9 mouse cellular contexts compared by ENCODE assay signal in genomic region chr10:80180288-80180687, GRCm38 (mm10). TPM values are rescaled to one million over a fixed set of nuclear protein-coding genes. Genes with fewer than 3 reads are reported as not detected.
DNase-seq lines count a peak whose midpoint lies in the region; ATAC-seq lines count a peak whose summit lies in the region.
"Had no signal": no experiment of that assay in that cellular context is flagged by ENCODE, and none has a peak within 500 bp of the region (broad histone marks: within the 10 kb centered on the region; RNA-seq: fewer than 3 reads in every experiment).

No protein-coding gene starts in this region.

- no peak for DNase-seq in kidney, postnatal 14 days
- DNase-seq in embryonic facial prominence, embryonic 11.5 days (ENCODE audit: low spot score), result no peak
- DNase-seq in midbrain, embryonic 14.5 days, result no peak
- no peak for DNase-seq in adrenal gland, postnatal 25 days
- no peak for DNase-seq in ovary, postnatal 14 days (ENCODE audit: low spot score)
- no peak for DNase-seq in layer of hippocampus, adult 9-11 months

- H3K4me3 ChIP-seq in kidney, embryonic 14.5 days (ENCODE audit: low read length), result peak overlapping the region; percentile 75
- H3K4me3 ChIP-seq in embryonic facial prominence, embryonic 11.5 days (ENCODE audit: low read depth, low read length), result peak overlapping the region; percentile 94
- peak overlapping the region; percentile 79 for H3K4me3 ChIP-seq in hindbrain, embryonic 12.5 days
- peak overlapping the region; percentile 75 for H3K4me3 ChIP-seq in midbrain, embryonic 14.5 days (replicated peaks; ENCODE audit: low read depth, low read length)

- 45% methylated on average over 6 of the region's 6 CpGs for WGBS in kidney, embryonic 14.5 days
- WGBS in embryonic facial prominence, embryonic 11.5 days, result 45% methylated on average over 6 of the region's 6 CpGs
- 50% methylated on average over 6 of the region's 6 CpGs for WGBS in hindbrain, embryonic 12.5 days
- WGBS in midbrain, embryonic 14.5 days, result 16% methylated on average over 6 of the region's 6 CpGs

- H3K4me1 ChIP-seq in kidney, embryonic 14.5 days (ENCODE audit: control insufficient read depth, insufficient read depth, low read length), result peaks cover 11% of the 10 kb centered on the region
- peaks cover 2% of the 10 kb centered on the region; the same call in 1 of the 2 replicates for H3K4me1 ChIP-seq in embryonic facial prominence, embryonic 11.5 days (ENCODE audit: control insufficient read depth, insufficient read depth, low read length)
- H3K4me1 ChIP-seq in hindbrain, embryonic 12.5 days, result peaks cover 43% of the 10 kb centered on the region
- H3K4me1 ChIP-seq in midbrain, embryonic 14.5 days (ENCODE audit: control insufficient read depth, insufficient read depth, low read length), result peaks cover 30% of the 10 kb centered on the region

- H3K27ac ChIP-seq in kidney, embryonic 14.5 days (ENCODE audit: low read depth, low read length), result no peak overlapping the region
- H3K27ac ChIP-seq in embryonic facial prominence, embryonic 11.5 days (replicated peaks; ENCODE audit: low read depth, low read length), result no peak overlapping the region
- 0 out of 2 replicates have a peak overlapping the region, but pooled peaks have one; percentile 17 for H3K27ac ChIP-seq in hindbrain, embryonic 12.5 days
- H3K27ac ChIP-seq in midbrain, embryonic 14.5 days (replicated peaks; ENCODE audit: low read depth, low read length), result peak overlapping the region; percentile 88

- peak overlapping the region; percentile 81 for H3K4me2 ChIP-seq in kidney, embryonic 14.5 days (replicated peaks; ENCODE audit: low read depth, low read length)
- peak overlapping the region; percentile 53 for H3K4me2 ChIP-seq in embryonic facial prominence, embryonic 11.5 days (ENCODE audit: low read depth, low read length)
- H3K4me2 ChIP-seq in hindbrain, embryonic 12.5 days (replicated peaks), result peak overlapping the region; percentile 90
- peak overlapping the region; percentile 68 for H3K4me2 ChIP-seq in midbrain, embryonic 14.5 days (ENCODE audit: low read length)

- ATAC-seq in kidney, embryonic 14.5 days (ENCODE audit: low FRiP score, low TSS enrichment), result no peak
- ATAC-seq in embryonic facial prominence, embryonic 11.5 days (replicated peaks; ENCODE audit: insufficient number of reproducible peaks, low FRiP score, low TSS enrichment, low read depth), result no peak
- ATAC-seq in hindbrain, embryonic 12.5 days (ENCODE audit: low FRiP score), result no peak
- ATAC-seq in midbrain, embryonic 14.5 days (ENCODE audit: low FRiP score, low TSS enrichment), result no peak

- no peaks in the 10 kb centered on the region for H3K9me3 ChIP-seq in kidney, embryonic 14.5 days (ENCODE audit: control insufficient read depth, low read length)
- H3K9me3 ChIP-seq in embryonic facial prominence, embryonic 11.5 days (replicated peaks; ENCODE audit: control insufficient read depth, low read length), result no peaks in the 10 kb centered on the region
- H3K9me3 ChIP-seq in hindbrain, embryonic 12.5 days (replicated peaks), result no peaks in the 10 kb centered on the region
- H3K9me3 ChIP-seq in midbrain, embryonic 14.5 days (ENCODE audit: control insufficient read depth, low read length), result no peaks in the 10 kb centered on the region

- peak overlapping the region; percentile 82 for H3K9ac ChIP-seq in kidney, embryonic 14.5 days (ENCODE audit: low read depth, low read length)
- peak overlapping the region; percentile 96 for H3K9ac ChIP-seq in embryonic facial prominence, embryonic 11.5 days (replicated peaks; ENCODE audit: low read length)
- peak overlapping the region; percentile 97 for H3K9ac ChIP-seq in hindbrain, embryonic 12.5 days
- peak overlapping the region; percentile 98 for H3K9ac ChIP-seq in midbrain, embryonic 14.5 days (replicated peaks; ENCODE audit: low read length)

- peaks cover 3% of the 10 kb centered on the region; the same call in 1 of the 2 replicates for H3K36me3 ChIP-seq in kidney, embryonic 14.5 days (ENCODE audit: control insufficient read depth, insufficient read depth, low read length)
- H3K36me3 ChIP-seq in embryonic facial prominence, embryonic 11.5 days (replicated peaks; ENCODE audit: control insufficient read depth, insufficient read depth, low read depth, low read length), result no peaks in the 10 kb centered on the region; the same call in 1 of the 2 replicates
- H3K36me3 ChIP-seq in hindbrain, embryonic 12.5 days, result peaks cover 19% of the 10 kb centered on the region
- H3K36me3 ChIP-seq in midbrain, embryonic 14.5 days (ENCODE audit: control insufficient read depth, insufficient read depth, low read length), result peaks cover 13% of the 10 kb centered on the region

- no peaks in the 10 kb centered on the region; the same call in 1 of the 2 replicates for H3K27me3 ChIP-seq in kidney, embryonic 14.5 days (ENCODE audit: control insufficient read depth, insufficient read depth, low read length)
- no peaks in the 10 kb centered on the region for H3K27me3 ChIP-seq in embryonic facial prominence, embryonic 11.5 days (ENCODE audit: control insufficient read depth, insufficient read depth, low read length)
- no peaks in the 10 kb centered on the region for H3K27me3 ChIP-seq in hindbrain, embryonic 12.5 days
- H3K27me3 ChIP-seq in midbrain, embryonic 14.5 days (ENCODE audit: control insufficient read depth, insufficient read depth, low read length), result no peaks in the 10 kb centered on the region
- H3K27me3 ChIP-seq: Patski had no signal

RNA-seq across cellular contexts. Expression of gene Efna2, which starts 1.0 kb away (rescaled TPM):
- 15.4 and 17.3 TPM in 2 replicates for polyA plus RNA-seq in kidney, embryonic 14.5 days (2014; fragmentation: Nextera tagmentation; extraction: Ambion mirVana)
- 34.6 and 42.3 TPM in 2 replicates for polyA plus RNA-seq in embryonic facial prominence, embryonic 11.5 days (2014; fragmentation: Nextera tagmentation; extraction: Ambion mirVana)
- 49.3 and 50.5 TPM in 2 replicates for polyA plus RNA-seq in hindbrain, embryonic 12.5 days (2016; fragmentation: Nextera tagmentation; extraction: Ambion mirVana)
- 41.9 and 50.1 TPM in 2 replicates for polyA plus RNA-seq in midbrain, embryonic 14.5 days (2014; fragmentation: Nextera tagmentation; extraction: Ambion mirVana)
- 2.7 and 5.2 TPM in 2 replicates for total RNA-seq in adrenal gland, postnatal 25 days (2021)

RNA-seq across cellular contexts. Expression of gene 1600002K03Rik, which starts 7.5 kb away (rescaled TPM):
- polyA plus RNA-seq in kidney, embryonic 14.5 days (2014; fragmentation: Nextera tagmentation; extraction: Ambion mirVana), result 10.3 and 12.1 TPM in 2 replicates
- 6.0 and 6.8 TPM in 2 replicates for polyA plus RNA-seq in embryonic facial prominence, embryonic 11.5 days (2014; fragmentation: Nextera tagmentation; extraction: Ambion mirVana)
- polyA plus RNA-seq in hindbrain, embryonic 12.5 days (2016; fragmentation: Nextera tagmentation; extraction: Ambion mirVana), result 12.0 and 13.3 TPM in 2 replicates
- 5.7 and 9.9 TPM in 2 replicates for polyA plus RNA-seq in midbrain, embryonic 14.5 days (2014; fragmentation: Nextera tagmentation; extraction: Ambion mirVana)
- 15.6 and 16.7 TPM in 2 replicates for total RNA-seq in adrenal gland, postnatal 25 days (2021)

RNA-seq across cellular contexts. Expression of gene Cirbp, which starts 14.5 kb away (rescaled TPM):
- polyA plus RNA-seq in kidney, embryonic 14.5 days (2014; fragmentation: Nextera tagmentation; extraction: Ambion mirVana), result 80.0 and 104 TPM in 2 replicates
- polyA plus RNA-seq in embryonic facial prominence, embryonic 11.5 days (2014; fragmentation: Nextera tagmentation; extraction: Ambion mirVana), result 74.0 and 77.8 TPM in 2 replicates
- polyA plus RNA-seq in hindbrain, embryonic 12.5 days (2016; fragmentation: Nextera tagmentation; extraction: Ambion mirVana), result 235 and 271 TPM in 2 replicates
- 295 and 421 TPM in 2 replicates for polyA plus RNA-seq in midbrain, embryonic 14.5 days (2014; fragmentation: Nextera tagmentation; extraction: Ambion mirVana)
- 49.9 and 142 TPM in 2 replicates for total RNA-seq in adrenal gland, postnatal 25 days (2021)

RNA-seq across cellular contexts. Expression of gene Midn, which starts 32.2 kb away (rescaled TPM):
- polyA plus RNA-seq in kidney, embryonic 14.5 days (2014; fragmentation: Nextera tagmentation; extraction: Ambion mirVana), result 42.3 and 46.2 TPM in 2 replicates
- 60.3 and 62.1 TPM in 2 replicates for polyA plus RNA-seq in embryonic facial prominence, embryonic 11.5 days (2014; fragmentation: Nextera tagmentation; extraction: Ambion mirVana)
- 42.1 and 54.5 TPM in 2 replicates for polyA plus RNA-seq in hindbrain, embryonic 12.5 days (2016; fragmentation: Nextera tagmentation; extraction: Ambion mirVana)
- polyA plus RNA-seq in midbrain, embryonic 14.5 days (2014; fragmentation: Nextera tagmentation; extraction: Ambion mirVana), result 62.6 and 65.6 TPM in 2 replicates
- 74.1 and 97.4 TPM in 2 replicates for total RNA-seq in adrenal gland, postnatal 25 days (2021)

RNA-seq across cellular contexts. Expression of gene Cbarp, which starts 39.7 kb away (rescaled TPM):
- polyA plus RNA-seq in kidney, embryonic 14.5 days (2014; fragmentation: Nextera tagmentation; extraction: Ambion mirVana), result 8.1 and 8.4 TPM in 2 replicates
- 6.8 and 9.0 TPM in 2 replicates for polyA plus RNA-seq in embryonic facial prominence, embryonic 11.5 days (2014; fragmentation: Nextera tagmentation; extraction: Ambion mirVana)
- polyA plus RNA-seq in hindbrain, embryonic 12.5 days (2016; fragmentation: Nextera tagmentation; extraction: Ambion mirVana), result 18.4 and 22.3 TPM in 2 replicates
- 78.9 and 101 TPM in 2 replicates for polyA plus RNA-seq in midbrain, embryonic 14.5 days (2014; fragmentation: Nextera tagmentation; extraction: Ambion mirVana)
- total RNA-seq in adrenal gland, postnatal 25 days (2021), result 45.4 and 67.9 TPM in 2 replicates

Comparison
In these comparisons a context has a peak if more than half of its experiments do, and no peak if none do; other contexts are left out.
1. H3K27ac ChIP-seq: peak in hindbrain, embryonic 12.5 days (single experiment) and midbrain, embryonic 14.5 days (single experiment); none in kidney, embryonic 14.5 days (single experiment) and embryonic facial prominence, embryonic 11.5 days (single experiment).
2. Peak in every context shown above with its lines, with median percentiles within 50 percentile points of each other: H3K4me2 ChIP-seq, H3K4me3 ChIP-seq and H3K9ac ChIP-seq.